Mouse (Mus musculus): ENCODE data around the gene Snx33. TPM values are rescaled to one million over a fixed set of nuclear protein-coding genes. Genes with fewer than 3 reads are reported as not detected.
"Not testable (repeated sequence)": the region's sequence is repeated elsewhere in the genome, so short reads cannot be mapped to it uniquely, and the experiment has no call there.

Snx33 gene
- polyA plus RNA-seq, 1 experiment: 14.4 TPM

DNA sequence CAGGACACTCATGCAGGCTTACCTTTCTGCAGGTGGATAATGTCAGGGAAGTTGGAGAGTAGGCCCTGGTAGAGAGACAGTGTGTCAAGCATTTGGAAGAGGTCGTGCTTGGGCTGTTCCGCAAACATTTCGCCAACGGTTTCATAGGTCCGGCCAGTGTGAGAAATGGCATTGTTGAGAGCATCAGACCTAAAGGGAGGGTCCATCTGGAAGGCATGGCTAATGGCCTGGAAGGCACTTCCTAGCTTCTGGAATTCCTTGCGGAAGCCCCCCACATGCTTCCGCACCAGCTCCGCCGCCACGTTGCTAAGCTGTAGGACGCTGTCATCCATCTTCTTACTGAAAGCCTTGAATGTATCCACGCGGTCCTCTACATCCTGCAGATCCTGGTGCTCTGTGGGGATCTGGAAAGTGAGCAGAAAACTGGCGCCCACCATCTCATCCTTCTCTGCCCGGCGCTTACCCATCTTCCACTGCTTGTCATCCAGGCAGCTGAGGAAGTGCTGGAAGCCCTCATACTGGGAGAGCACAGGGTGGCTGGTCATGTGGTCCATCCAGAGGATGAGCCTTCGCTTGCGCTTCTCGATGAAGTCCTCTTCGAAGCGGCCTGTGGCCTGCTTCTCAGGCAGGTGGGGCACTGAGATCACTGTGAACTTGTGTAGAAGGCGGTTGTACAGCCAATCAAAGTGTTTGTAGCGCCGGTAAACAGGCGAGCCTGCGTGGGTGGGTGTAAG, 2.7 kb downstream of the Snx33 start:
- DNase-seq (ENCODE audit: low read depth): no peak

GRCm38 (mm10) chr9:56924651-56925027, 3.5 kb downstream of the Snx33 start:
- no peak for DNase-seq (ENCODE audit: low read depth)

- peak; percentile 87 for DNase-seq (ENCODE audit: low read depth)
Observed at GRCm38 (mm10) chr9:56923841-56924650, 4.1 kb downstream of the Snx33 start.

- DNase-seq (ENCODE audit: low read depth): no peak
Observed at GRCm38 (mm10) chr9:56922746-56923145, 5.4 kb downstream of the Snx33 start.

GRCm38 (mm10) chr9:56918466-56918865, 9.7 kb downstream of the Snx33 start:
- no peak for DNase-seq (ENCODE audit: low read depth)

DNA sequence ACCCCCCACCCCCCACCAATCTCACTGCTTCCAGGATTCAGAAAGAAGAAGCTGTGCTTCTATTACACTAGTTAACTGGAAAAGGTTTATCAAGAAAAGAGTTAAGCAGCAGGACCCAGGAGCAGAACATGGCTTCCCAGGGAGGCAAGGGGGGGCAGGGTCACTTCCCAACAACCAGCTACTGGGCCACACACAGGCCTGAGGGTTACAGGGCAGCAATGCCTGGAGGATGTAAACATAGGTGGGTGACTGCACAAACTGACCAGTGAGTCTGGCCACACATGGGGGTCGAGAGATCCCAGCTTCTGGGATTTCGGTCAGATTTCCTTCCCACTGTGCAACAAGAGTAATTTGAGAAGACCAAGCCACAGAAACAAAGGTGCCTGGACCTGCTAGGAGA, 11.0 kb downstream of the Snx33 start:
- no peak for DNase-seq (ENCODE audit: low read depth)

DNA sequence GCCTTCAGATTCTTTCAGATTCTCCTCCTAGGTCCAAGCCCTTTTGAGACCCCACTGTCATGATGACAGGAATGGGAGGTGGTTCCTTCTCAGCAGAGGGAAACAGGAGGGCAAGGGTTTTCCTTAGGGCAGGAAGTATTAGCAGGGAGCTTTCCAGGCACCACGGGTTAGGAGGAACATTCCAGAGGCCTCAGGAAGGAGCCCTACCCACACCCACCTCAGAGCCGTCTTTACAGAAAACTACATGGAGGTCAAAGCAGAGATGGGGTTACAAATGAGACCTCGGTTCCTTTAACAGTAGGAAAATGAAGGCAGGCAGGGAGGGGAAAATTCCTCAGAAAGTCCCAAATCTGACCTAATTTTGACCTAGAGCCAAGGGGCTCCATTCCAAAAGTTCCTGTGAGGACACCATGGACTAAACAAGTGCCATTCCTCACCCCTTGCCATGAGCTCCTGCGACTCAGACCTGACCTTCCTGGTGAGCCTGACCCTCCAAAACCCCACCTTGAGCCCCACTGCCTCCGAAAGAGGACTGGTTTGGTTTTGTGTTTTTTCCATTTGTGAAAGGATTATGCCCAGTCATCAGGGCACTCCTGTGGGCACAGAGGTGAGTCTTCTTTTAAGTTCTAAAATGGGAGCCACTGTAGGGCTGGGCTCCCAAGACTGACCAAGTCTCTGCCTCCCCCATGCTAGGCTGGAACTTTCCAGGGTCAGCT, 12.3 kb downstream of the Snx33 start:
- DNase-seq (ENCODE audit: low read depth): no peak

DNA sequence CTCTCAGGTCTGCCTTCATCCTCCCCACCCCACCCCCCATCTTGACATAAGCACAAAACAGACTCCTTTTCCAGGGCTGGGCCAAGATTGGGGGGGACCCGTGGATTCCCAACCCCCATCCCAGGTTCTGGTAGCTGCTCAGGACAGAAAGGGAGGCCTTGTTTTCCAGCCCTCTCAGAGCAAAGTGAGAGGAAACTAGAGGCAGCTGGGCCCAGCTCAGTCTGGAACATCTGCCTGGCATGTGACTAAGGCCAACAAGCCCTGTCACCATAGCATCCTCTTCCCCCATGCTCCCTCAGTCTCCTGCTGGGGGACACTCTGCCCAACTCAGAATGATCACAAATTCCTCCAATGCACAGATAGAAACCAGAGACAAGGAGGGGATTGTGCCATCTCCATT, 13.1 kb downstream of the Snx33 start:
- no peak for DNase-seq (ENCODE audit: low read depth)

DNA sequence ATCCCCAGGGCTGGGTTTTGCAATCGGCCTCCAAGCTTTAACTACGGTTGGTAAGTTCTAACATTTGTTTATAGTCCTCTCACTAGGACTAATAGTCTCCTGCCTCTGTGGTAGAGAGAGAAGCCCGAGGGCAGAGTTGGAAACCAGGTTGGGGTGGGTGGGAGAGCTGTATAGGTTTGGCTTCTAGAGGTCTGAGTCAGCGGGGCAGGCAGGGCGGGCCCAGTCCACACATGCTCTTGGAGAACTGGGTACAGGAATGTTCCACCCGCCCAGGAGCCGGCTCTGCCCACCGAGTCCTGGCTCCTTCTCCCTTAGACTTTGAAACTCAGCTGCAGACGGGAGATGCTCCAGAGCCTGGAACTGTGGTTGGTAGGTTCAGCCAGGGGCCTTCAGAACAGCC, 14.2 kb downstream of the Snx33 start:
- no peak for DNase-seq (ENCODE audit: low read depth)

- no peak for DNase-seq (ENCODE audit: low read depth)
Observed at GRCm38 (mm10) chr9:56911017-56911416, 17.2 kb downstream of the Snx33 start.

- not testable (repeated sequence) for DNase-seq (ENCODE audit: low read depth)
Observed at GRCm38 (mm10) chr9:56909991-56910390, 18.2 kb downstream of the Snx33 start.

DNA sequence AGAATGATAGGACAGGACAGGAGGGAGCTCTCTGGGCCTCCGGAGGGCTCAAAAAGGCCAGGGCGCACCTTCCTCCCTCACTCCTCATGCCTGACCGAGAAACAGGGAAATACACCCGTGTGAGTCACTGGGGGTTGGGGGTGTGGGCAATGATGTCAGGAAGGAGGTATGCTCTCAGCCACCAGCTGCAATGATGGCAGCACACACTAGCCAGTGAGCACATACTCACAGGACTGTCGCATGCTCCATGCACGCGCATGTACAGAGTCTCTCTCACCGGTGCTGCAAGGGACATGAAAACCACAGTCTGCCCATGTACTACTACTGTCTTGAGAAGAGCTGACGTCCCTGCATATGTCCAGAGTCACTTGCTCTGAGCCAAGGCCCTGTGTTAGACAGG, 20.6 kb downstream of the Snx33 start:
- DNase-seq (ENCODE audit: low read depth): no peak

GRCm38 (mm10) chr9:56903662-56904061, 24.5 kb downstream of the Snx33 start:
- DNase-seq (ENCODE audit: low read depth): no peak

DNA sequence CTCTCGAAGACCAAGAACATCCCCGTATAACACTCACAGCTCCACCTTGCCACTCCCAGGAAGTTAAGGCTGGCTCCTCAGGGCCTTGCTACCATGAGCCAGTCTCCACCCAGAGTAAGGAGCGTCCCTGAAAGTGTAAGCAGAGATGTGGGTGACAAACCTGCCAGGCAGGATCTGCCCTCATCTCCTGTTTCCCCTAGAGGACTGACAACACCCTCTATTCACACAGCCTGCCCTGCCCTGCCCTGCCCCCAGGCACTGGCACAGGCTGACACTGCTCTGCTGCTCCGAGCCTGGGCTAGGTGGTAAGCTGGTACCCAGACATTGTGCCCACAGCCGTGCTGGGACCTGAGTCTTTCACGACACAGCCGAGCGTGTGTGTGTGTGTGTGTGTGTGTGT, 27.0 kb downstream of the Snx33 start:
- no peak for DNase-seq (ENCODE audit: low read depth)

- DNase-seq (ENCODE audit: low read depth): no peak
Observed at GRCm38 (mm10) chr9:56900571-56900970, 27.6 kb downstream of the Snx33 start.

DNA sequence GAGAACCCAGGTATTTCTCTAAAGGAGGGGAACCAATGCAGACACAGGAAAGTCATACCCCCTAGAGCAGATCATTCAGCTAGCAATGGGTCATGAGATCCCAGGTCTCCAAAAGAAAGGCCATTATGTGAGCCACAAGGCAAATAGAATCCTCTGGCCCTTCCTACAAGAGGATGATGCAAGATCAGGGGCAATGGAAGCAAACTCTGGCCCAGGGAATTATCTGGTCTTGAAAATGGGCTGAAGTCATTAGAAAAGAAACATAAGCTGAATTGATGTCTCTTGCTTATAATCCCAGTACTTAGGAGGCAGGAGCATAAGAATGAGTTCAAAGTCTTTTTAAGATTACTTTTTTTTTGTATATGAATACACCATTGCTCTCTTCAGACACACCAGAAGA, 28.1 kb downstream of the Snx33 start:
- DNase-seq (ENCODE audit: low read depth): no peak

GRCm38 (mm10) chr9:56899409-56899808, 28.8 kb downstream of the Snx33 start:
- no peak for DNase-seq (ENCODE audit: low read depth)

DNA sequence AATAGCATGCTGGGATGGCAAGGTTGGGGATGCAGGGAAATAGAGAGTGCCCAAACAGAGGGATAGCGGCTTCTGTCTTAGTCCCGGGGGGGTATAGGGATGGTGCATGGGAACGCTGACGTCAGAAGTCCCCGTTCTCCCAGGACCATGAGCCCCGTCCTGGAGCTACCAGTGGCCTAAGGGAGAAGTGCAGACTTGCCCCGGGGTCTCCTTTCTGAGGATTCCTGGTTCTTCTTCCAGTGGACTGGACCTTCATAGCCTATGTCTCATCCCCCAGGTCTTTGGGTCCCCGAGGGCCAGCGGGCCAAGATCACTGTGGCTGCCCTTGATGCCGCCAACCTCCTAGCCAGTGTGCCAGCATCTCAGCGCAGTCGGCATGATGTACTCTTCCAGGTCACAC, 31.4 kb downstream of the Snx33 start:
- DNase-seq (ENCODE audit: low read depth): no peak

GRCm38 (mm10) chr9:56894006-56894405, 34.2 kb downstream of the Snx33 start:
- DNase-seq (ENCODE audit: low read depth): no peak

DNA sequence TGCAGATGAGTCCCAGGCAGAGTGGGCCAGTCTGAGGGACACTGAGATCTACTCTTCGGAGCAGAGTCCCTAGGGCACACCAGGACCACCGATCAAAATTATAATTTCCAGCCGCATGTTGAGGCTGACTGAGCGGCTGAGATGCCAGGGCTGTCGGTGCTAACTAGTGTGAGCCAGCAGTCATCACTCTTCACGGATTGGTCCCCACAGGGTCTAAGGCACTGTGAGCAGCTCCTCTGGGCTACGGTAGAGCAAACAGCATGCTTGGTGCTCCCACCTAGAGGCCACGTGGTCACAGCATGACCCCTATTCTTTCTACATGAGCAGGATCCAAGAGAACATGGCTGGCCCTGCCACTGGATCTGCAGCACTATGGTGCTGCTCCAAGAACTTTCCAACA, 34.9 kb downstream of the Snx33 start:
- DNase-seq (ENCODE audit: low read depth): no peak

- DNase-seq (ENCODE audit: low read depth): no peak
Observed at GRCm38 (mm10) chr9:56892111-56892510, 36.1 kb downstream of the Snx33 start.

DNA sequence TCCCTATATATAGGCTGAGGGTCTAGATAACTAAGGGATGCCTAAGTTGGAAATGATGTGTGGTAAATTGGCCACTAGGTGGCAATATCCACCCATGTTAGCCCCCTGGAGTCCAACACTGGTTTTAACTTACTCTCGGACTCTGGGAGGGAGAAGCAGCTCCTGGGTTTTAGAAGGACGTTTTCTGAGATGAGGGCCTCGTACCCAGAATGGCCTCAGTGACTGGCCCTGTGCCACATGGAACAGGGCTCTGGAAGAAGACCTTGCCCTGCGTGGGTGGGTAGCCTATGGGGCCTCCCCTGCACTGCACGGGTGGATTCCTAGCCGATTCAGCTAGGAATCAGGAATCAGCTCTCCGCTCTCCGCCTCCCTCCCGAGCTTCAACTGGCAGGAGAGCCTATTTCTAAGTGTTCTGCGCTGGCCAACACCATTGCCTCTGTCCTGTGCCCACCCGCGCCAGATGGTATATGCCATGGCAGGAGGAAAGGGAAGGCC, 36.6 kb downstream of the Snx33 start:
- DNase-seq (ENCODE audit: low read depth): no peak
